ENCODE assay signal across 8 mouse cellular contexts in the genomic region with DNA sequence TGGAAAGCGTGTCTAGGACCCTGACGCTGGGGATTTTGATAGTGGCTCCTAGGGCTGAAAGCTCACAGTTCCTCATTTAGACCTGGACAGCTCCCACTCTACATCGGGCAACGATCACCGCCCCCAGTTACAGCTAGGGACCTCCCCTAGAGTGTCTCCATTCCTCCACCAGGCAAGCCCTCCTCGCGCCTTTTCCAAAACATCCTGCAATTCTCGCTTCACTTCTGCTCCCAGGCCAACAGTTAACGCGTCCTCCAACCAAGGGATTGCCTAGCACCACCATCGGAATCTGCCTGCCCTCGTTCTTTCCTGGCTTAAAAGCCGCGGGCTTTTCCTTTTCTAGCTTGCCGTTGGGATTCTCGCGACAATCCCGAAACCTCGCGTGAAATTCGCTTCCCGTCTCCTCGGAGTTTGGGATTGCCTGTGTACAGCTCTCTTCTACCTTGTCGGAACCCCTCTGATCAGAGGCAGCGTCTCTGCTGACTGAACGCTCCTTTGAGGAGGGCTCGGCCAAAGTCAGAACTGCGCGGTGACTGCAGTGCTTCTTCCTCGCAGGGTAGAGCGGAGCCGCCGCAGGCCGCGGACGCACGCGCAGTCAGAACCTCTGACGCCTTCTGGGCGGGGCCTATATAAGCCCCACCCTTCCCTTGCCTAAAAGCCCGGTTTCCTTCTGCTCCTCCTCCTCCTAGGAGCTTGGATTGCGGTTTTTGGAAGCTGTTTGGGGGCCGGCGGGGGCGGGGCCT. TPM values are rescaled to one million over a fixed set of nuclear protein-coding genes. Genes with fewer than 3 reads are reported as not detected.
DNase-seq lines count a peak whose midpoint lies in the region; ATAC-seq lines count a peak whose summit lies in the region.

A gene (plus strand): TSS at position 662 of the 743 bp plus-strand sequence.

- no peaks in the 10 kb centered on the region for H3K36me3 ChIP-seq in heart, embryonic 14.5 days (ENCODE audit: control insufficient read depth, insufficient read depth, low read length)
- H3K36me3 ChIP-seq in liver, embryonic 13.5 days = no peaks in the 10 kb centered on the region
- H3K36me3 ChIP-seq in stomach, embryonic 14.5 days (ENCODE audit: control insufficient read depth, insufficient read depth, low read length) = no peaks in the 10 kb centered on the region

- H3K4me1 ChIP-seq in heart, embryonic 14.5 days (ENCODE audit: control insufficient read depth in 2 of 2, insufficient read depth in 2 of 2, low read length in 2 of 2) = peaks cover 12 to 40% of the 10 kb centered on the region in 2 experiments
- peaks cover 71% of the 10 kb centered on the region for H3K4me1 ChIP-seq in liver, embryonic 13.5 days (replicated peaks)
- peaks cover 20% of the 10 kb centered on the region; the same call in 1 of the 2 replicates for H3K4me1 ChIP-seq in stomach, embryonic 14.5 days (ENCODE audit: control insufficient read depth, insufficient read depth, low read length)

- H3K27me3 ChIP-seq in heart, embryonic 14.5 days (ENCODE audit: control insufficient read depth, insufficient read depth, low read length) = peaks cover 37% of the 10 kb centered on the region
- H3K27me3 ChIP-seq in liver, embryonic 13.5 days = peaks cover 47% of the 10 kb centered on the region
- peaks cover 42% of the 10 kb centered on the region for H3K27me3 ChIP-seq in stomach, embryonic 14.5 days (ENCODE audit: control insufficient read depth, insufficient read depth, low read length)

- peak within 1 kb of the TSS; percentile 90 for H3K4me2 ChIP-seq in heart, embryonic 14.5 days (ENCODE audit: low read length)
- H3K4me2 ChIP-seq in liver, embryonic 13.5 days = peak within 1 kb of the TSS; percentile 97
- H3K4me2 ChIP-seq in stomach, embryonic 14.5 days (replicated peaks; ENCODE audit: low read depth, low read length) = peak within 1 kb of the TSS; percentile 97

- WGBS in heart, embryonic 14.5 days = under 1% methylated on average over 45 of the region's 45 CpGs
- WGBS in liver, embryonic 13.5 days (ENCODE audit: insufficient replicate concordance) = under 1% methylated on average over 45 of the region's 45 CpGs
- WGBS in stomach, embryonic 14.5 days = under 1% methylated on average over 45 of the region's 45 CpGs

- peak within 1 kb of the TSS; percentile 67 to 88 for H3K4me3 ChIP-seq in heart, embryonic 14.5 days (ENCODE audit: control insufficient read depth in 1 of 2, insufficient read depth in 1 of 2, low read depth in 1 of 2, low read length in 2 of 2)
- H3K4me3 ChIP-seq in liver, embryonic 13.5 days (replicated peaks) = peak within 1 kb of the TSS; percentile 77
- peak within 1 kb of the TSS; percentile 66 for H3K4me3 ChIP-seq in stomach, embryonic 14.5 days (ENCODE audit: low read depth, low read length)

- H3K9ac ChIP-seq in heart, embryonic 14.5 days (ENCODE audit: low read length) = peak within 1 kb of the TSS; percentile 87
- H3K9ac ChIP-seq in liver, embryonic 13.5 days = peak within 1 kb of the TSS; percentile 91
- peak within 1 kb of the TSS; percentile 53 for H3K9ac ChIP-seq in stomach, embryonic 14.5 days (replicated peaks; ENCODE audit: low read depth, low read length)

- H3K27ac ChIP-seq in heart, embryonic 14.5 days (replicated peaks in 1 of 2; ENCODE audit: control insufficient read depth in 1 of 2, insufficient read depth in 1 of 2, low read depth in 2 of 2, low read length in 2 of 2) = peak within 1 kb of the TSS; percentile 96 to 98
- peak within 1 kb of the TSS; percentile 92 for H3K27ac ChIP-seq in liver, embryonic 13.5 days
- peak within 1 kb of the TSS; percentile 87 for H3K27ac ChIP-seq in stomach, embryonic 14.5 days (ENCODE audit: low read length)

- no peaks in the 10 kb centered on the region for H3K9me3 ChIP-seq in heart, embryonic 14.5 days (ENCODE audit: control insufficient read depth, low read length)
- no peaks in the 10 kb centered on the region for H3K9me3 ChIP-seq in liver, embryonic 13.5 days (replicated peaks)
- no peaks in the 10 kb centered on the region for H3K9me3 ChIP-seq in stomach, embryonic 14.5 days (ENCODE audit: control insufficient read depth, low read depth, low read length)

- peak; percentile 83 to 85 for DNase-seq in CD8-positive naive resting alpha-beta T cell, adult 2 months (ENCODE audit: low read depth in 2 of 2, low spot score in 2 of 2)
- peak; percentile 83 for DNase-seq in c-Kit-negative CD71-positive TER-119-positive erythroid progenitor cells, embryonic 14.5 days (ENCODE audit: low read depth, low spot score)
- DNase-seq in fibroblast of lung, adult 2 months (ENCODE audit: low read depth) = peak; percentile 86
- DNase-seq in kidney, postnatal 14 days = peak; percentile 96
- DNase-seq in liver, embryonic 13.5 days = peak; percentile 44
- peak; percentile 84 to 88 for DNase-seq in natural killer cell, adult 2 months (ENCODE audit: low spot score in 2 of 2)

- peak; percentile 81 for ATAC-seq in heart, embryonic 14.5 days (ENCODE audit: insufficient number of reproducible peaks, insufficient read depth, low FRiP score, low read depth)
- peak; percentile 88 for ATAC-seq in liver, embryonic 13.5 days (ENCODE audit: low read depth)
- peak; percentile 85 for ATAC-seq in stomach, embryonic 14.5 days (ENCODE audit: insufficient number of reproducible peaks, insufficient read depth, low FRiP score, low read depth)

RNA-seq across cellular contexts. Expression of the gene that starts here (rescaled TPM):
- 8.0 and 11.5 TPM in 2 replicates for polyA plus RNA-seq in heart, embryonic 14.5 days (2014; fragmentation: Nextera tagmentation; extraction: Ambion mirVana)
- 0.25 and 0.29 TPM in 2 replicates for polyA plus RNA-seq in liver, embryonic 13.5 days (2015; fragmentation: Nextera tagmentation; extraction: Ambion mirVana)
- polyA plus RNA-seq in stomach, embryonic 14.5 days (2014; fragmentation: Nextera tagmentation; extraction: Ambion mirVana) = 1.3 and 4.7 TPM in 2 replicates

Comparison
In these comparisons a context has a peak if more than half of its experiments do, and no peak if none do; other contexts are left out.
1. Peak in every context shown above with its lines: DNase-seq, ATAC-seq, H3K4me3 ChIP-seq and H3K27ac ChIP-seq.
2. Peak in DNase-seq, ATAC-seq, H3K4me3 ChIP-seq, H3K27ac ChIP-seq, H3K9ac ChIP-seq and H3K4me2 ChIP-seq in liver, embryonic 13.5 days; RNA of the gene not detected or under 1 TPM.
3. DNase-seq: peak in every context shown above with its lines; median percentile 96 in kidney, postnatal 14 days; 86 in fibroblast of lung, adult 2 months; 86 in natural killer cell, adult 2 months; 84 in CD8-positive naive resting alpha-beta T cell, adult 2 months; 83 in c-Kit-negative CD71-positive TER-119-positive erythroid progenitor cells, embryonic 14.5 days; 44 in liver, embryonic 13.5 days.